Mouse (Mus musculus): ENCODE data around the gene Herpud1. TPM values are rescaled to one million over a fixed set of nuclear protein-coding genes. Genes with fewer than 3 reads are reported as not detected.
A peak's percentile ranks its signal among the peaks of the same experiment; 100 is the strongest.

The Herpud1 gene
- polyA plus RNA-seq, 1 experiment = 417 TPM

GRCm38 (mm10) chr8:94375551-94375991 lies 10.7 kb upstream of the Herpud1 start:
- TF ChIP-seq CTCF (conservative IDR thresholded peaks at IDR 0.05; ENCODE audit: insufficient read depth, insufficient read length, low read depth, low read length) (no peak), POLR2A (IDR thresholded peaks at IDR 0.05; ENCODE audit: low read depth, low read length) (no peak)
- DNase-seq = no peak
- Histone ChIP-seq H3K27me3 (replicated peaks; ENCODE audit: control insufficient read depth, insufficient read depth, low read length) (no peaks in the 10 kb centered on the region), H3K36me3 (ENCODE audit: control insufficient read depth, insufficient read depth, low read length) (no peaks in the 10 kb centered on the region), H3K4me1 (ENCODE audit: control insufficient read depth, insufficient read depth, low read length) (peaks cover 5% of the 10 kb centered on the region; the same call in 1 of the 2 replicates), H3K4me3 (ENCODE audit: insufficient read depth, low read depth, low read length) (no peak overlapping the region), H3K27ac (ENCODE audit: insufficient read depth, low read depth, low read length) (no peak overlapping the region)
- 43% methylated on average over 3 of the region's 3 CpGs for WGBS

- no peak overlapping the region for H3K4me3 ChIP-seq (ENCODE audit: insufficient read depth, low read depth, low read length)
- TF ChIP-seq POLR2A (IDR thresholded peaks at IDR 0.05; ENCODE audit: low read depth, low read length) = no peak
- no peak for TF ChIP-seq CTCF (conservative IDR thresholded peaks at IDR 0.05; ENCODE audit: insufficient read depth, insufficient read length, low read depth, low read length)
- peaks cover 5% of the 10 kb centered on the region; the same call in 1 of the 2 replicates for H3K4me1 ChIP-seq (ENCODE audit: control insufficient read depth, insufficient read depth, low read length)
- H3K36me3 ChIP-seq (ENCODE audit: control insufficient read depth, insufficient read depth, low read length) = no peaks in the 10 kb centered on the region
- no peak overlapping the region for H3K27ac ChIP-seq (ENCODE audit: insufficient read depth, low read depth, low read length)
- no peak for DNase-seq
- H3K27me3 ChIP-seq (replicated peaks; ENCODE audit: control insufficient read depth, insufficient read depth, low read length) = no peaks in the 10 kb centered on the region
- 55% methylated on average over 3 of the region's 3 CpGs for WGBS
Observed at GRCm38 (mm10) chr8:94376176-94376575, 10.1 kb upstream of the Herpud1 start.

- DNase-seq = no peak
Observed at GRCm38 (mm10) chr8:94376580-94376979, 9.7 kb upstream of the Herpud1 start.

GRCm38 (mm10) chr8:94377031-94377430 lies 9.2 kb upstream of the Herpud1 start:
- Histone ChIP-seq H3K4me1 (ENCODE audit: control insufficient read depth, insufficient read depth, low read length) (peaks cover 5% of the 10 kb centered on the region; the same call in 1 of the 2 replicates), H3K27ac (ENCODE audit: insufficient read depth, low read depth, low read length) (peak overlapping the region; percentile 52), H3K36me3 (ENCODE audit: control insufficient read depth, insufficient read depth, low read length) (no peaks in the 10 kb centered on the region), H3K27me3 (replicated peaks; ENCODE audit: control insufficient read depth, insufficient read depth, low read length) (no peaks in the 10 kb centered on the region), H3K4me3 (ENCODE audit: insufficient read depth, low read depth, low read length) (no peak overlapping the region)
- 76% methylated on average over 4 of the region's 4 CpGs for WGBS
- no peak for DNase-seq
- no peak for TF ChIP-seq POLR2A (IDR thresholded peaks at IDR 0.05; ENCODE audit: low read depth, low read length)
- TF ChIP-seq CTCF (conservative IDR thresholded peaks at IDR 0.05; ENCODE audit: insufficient read depth, insufficient read length, low read depth, low read length) = no peak

More at GRCm38 (mm10) chr8:94376580-94376979, 9.7 kb upstream of the Herpud1 start:
- Histone ChIP-seq H3K4me3 (ENCODE audit: insufficient read depth, low read depth, low read length) (no peak overlapping the region), H3K27ac (ENCODE audit: insufficient read depth, low read depth, low read length) (peak overlapping the region; percentile 52), H3K36me3 (ENCODE audit: control insufficient read depth, insufficient read depth, low read length) (no peaks in the 10 kb centered on the region), H3K27me3 (replicated peaks; ENCODE audit: control insufficient read depth, insufficient read depth, low read length) (no peaks in the 10 kb centered on the region), H3K4me1 (ENCODE audit: control insufficient read depth, insufficient read depth, low read length) (peaks cover 5% of the 10 kb centered on the region; the same call in 1 of the 2 replicates)
- 84% methylated on average over 2 of the region's 2 CpGs for WGBS
- TF ChIP-seq POLR2A (IDR thresholded peaks at IDR 0.05; ENCODE audit: low read depth, low read length) = no peak
- TF ChIP-seq CTCF (conservative IDR thresholded peaks at IDR 0.05; ENCODE audit: insufficient read depth, insufficient read length, low read depth, low read length) = no peak

GRCm38 (mm10) chr8:94377714-94378205 lies 8.5 kb upstream of the Herpud1 start:
- 22% methylated on average over 11 of the region's 11 CpGs for WGBS
- peak; percentile 78 for TF ChIP-seq POLR2A (IDR thresholded peaks at IDR 0.05; ENCODE audit: low read depth, low read length)
- no peak for TF ChIP-seq CTCF (conservative IDR thresholded peaks at IDR 0.05; ENCODE audit: insufficient read depth, insufficient read length, low read depth, low read length)
- peak overlapping the region; percentile 97 for H3K27ac ChIP-seq (ENCODE audit: insufficient read depth, low read depth, low read length)
- no peaks in the 10 kb centered on the region for H3K27me3 ChIP-seq (replicated peaks; ENCODE audit: control insufficient read depth, insufficient read depth, low read length)
- H3K36me3 ChIP-seq (ENCODE audit: control insufficient read depth, insufficient read depth, low read length) = no peaks in the 10 kb centered on the region
- peaks cover 5% of the 10 kb centered on the region; the same call in 1 of the 2 replicates for H3K4me1 ChIP-seq (ENCODE audit: control insufficient read depth, insufficient read depth, low read length)
- H3K4me3 ChIP-seq (ENCODE audit: insufficient read depth, low read depth, low read length) = peak overlapping the region; percentile 55
- DNase-seq = peak; percentile 97

- Histone ChIP-seq H3K27ac (ENCODE audit: insufficient read depth, low read depth, low read length) (peak overlapping the region; percentile 21), H3K4me3 (ENCODE audit: insufficient read depth, low read depth, low read length) (peak overlapping the region; percentile 60), H3K36me3 (ENCODE audit: control insufficient read depth, insufficient read depth, low read length) (no peaks in the 10 kb centered on the region), H3K4me1 (ENCODE audit: control insufficient read depth, insufficient read depth, low read length) (peaks cover 5% of the 10 kb centered on the region; the same call in 1 of the 2 replicates), H3K27me3 (replicated peaks; ENCODE audit: control insufficient read depth, insufficient read depth, low read length) (no peaks in the 10 kb centered on the region)
- 70% methylated on average over 15 of the region's 15 CpGs for WGBS
- peak; percentile 57 for TF ChIP-seq CTCF (conservative IDR thresholded peaks at IDR 0.05; ENCODE audit: insufficient read depth, insufficient read length, low read depth, low read length)
- TF ChIP-seq POLR2A (IDR thresholded peaks at IDR 0.05; ENCODE audit: low read depth, low read length) = no peak
- peak; percentile 65 for DNase-seq
Observed at GRCm38 (mm10) chr8:94378763-94379415, 7.3 kb upstream of the Herpud1 start.

- Histone ChIP-seq H3K4me1 (ENCODE audit: control insufficient read depth, insufficient read depth, low read length) (peaks cover 5% of the 10 kb centered on the region; the same call in 1 of the 2 replicates), H3K27me3 (replicated peaks; ENCODE audit: control insufficient read depth, insufficient read depth, low read length) (no peaks in the 10 kb centered on the region), H3K27ac (ENCODE audit: insufficient read depth, low read depth, low read length) (no peak overlapping the region), H3K4me3 (ENCODE audit: insufficient read depth, low read depth, low read length) (peak overlapping the region; percentile 60; the same call in 1 of the 2 replicates), H3K36me3 (ENCODE audit: control insufficient read depth, insufficient read depth, low read length) (no peaks in the 10 kb centered on the region)
- WGBS = 95% methylated on average over 9 of the region's 9 CpGs
- DNase-seq = no peak
- TF ChIP-seq CTCF (conservative IDR thresholded peaks at IDR 0.05; ENCODE audit: insufficient read depth, insufficient read length, low read depth, low read length) = no peak
- no peak for TF ChIP-seq POLR2A (IDR thresholded peaks at IDR 0.05; ENCODE audit: low read depth, low read length)
Observed at GRCm38 (mm10) chr8:94379686-94380085, 6.6 kb upstream of the Herpud1 start.
